Mouse (Mus musculus) heart, embryonic 13.5 days (tissue): ENCODE results near the gene B230217C12Rik. TPM values are rescaled to one million over a fixed set of nuclear protein-coding genes. Genes with fewer than 3 reads are reported as not detected.

Experiments used
- ATAC-seq: fragments of 200-750 bp; cut with Nextera tagmentation; 2 replicates; pipeline ENCODE4 v1.8.0; 2017; ENCODE audit warnings: moderate TSS enrichment; ENCODE audit not compliant: insufficient number of reproducible peaks, low FRiP score, low TSS enrichment; ENCODE audit errors: extremely low read depth
- H3K27ac ChIP-seq: fragments of 300-500 bp; sonication (generic); replicated peaks from 2 replicates; pipeline ENCODE4 v1.5.1; 2015; ENCODE audit warnings: moderate library complexity, mild to moderate bottlenecking, inconsistent platforms
- H3K27me3 ChIP-seq: fragments of 300-500 bp; sonication (generic); replicated peaks from 2 replicates; pipeline ENCODE4 v1.6.1; 2015; ENCODE audit warnings: mild to moderate bottlenecking, inconsistent platforms
- H3K36me3 ChIP-seq: fragments of 300-500 bp; sonication (generic); 2 replicates; pipeline ENCODE4 v1.6.1; 2015; ENCODE audit warnings: mild to moderate bottlenecking, inconsistent platforms
- H3K4me1 ChIP-seq: fragments of 300-500 bp; sonication (generic); 2 replicates; pipeline ENCODE4 v1.6.1; 2015; ENCODE audit warnings: inconsistent platforms
- H3K4me2 ChIP-seq: fragments of 300-500 bp; sonication (generic); 2 replicates; pipeline ENCODE4 v1.6.1; 2015; ENCODE audit warnings: inconsistent platforms, mild to moderate bottlenecking, moderate library complexity
- H3K4me3 ChIP-seq: fragments of 300-500 bp; sonication (generic); 2 replicates; pipeline ENCODE4 v1.5.1; 2015; ENCODE audit warnings: moderate library complexity, mild to moderate bottlenecking, inconsistent platforms
- H3K9ac ChIP-seq: fragments of 300-500 bp; sonication (generic); 2 replicates; pipeline ENCODE4 v1.6.1; 2015; ENCODE audit warnings: inconsistent platforms, mild to moderate bottlenecking, moderate library complexity
- H3K9me3 ChIP-seq: fragments of 300-500 bp; sonication (generic); 2 replicates; pipeline ENCODE4 v1.6.1; 2016; ENCODE audit warnings: inconsistent platforms
- WGBS: fragments of 180-500 bp; shearing (Covaris S2); methylation state at CpG from one replicate; pipeline ENCODE4 v1.1.7; 2015; ENCODE audit warnings: mixed read lengths; 5-methylcytosine and 5-hydroxymethylcytosine counted together
- polyA plus RNA-seq: library from polyadenylated mRNA; unstranded; fragments of >200 nt; fragmentation: Nextera tagmentation; extraction: Ambion mirVana; gene quantifications from 2 replicates; pipeline ENCODE4 v1.2.1, GENCODE M21; 2015

B230217C12Rik gene
- polyA plus RNA-seq, 1 experiment from 2014 or later = 5.5 TPM

- WGBS = 7% methylated on average over 4 of the region's 4 CpGs
- Histone ChIP-seq H3K4me1 (peaks cover 81% of the 10 kb centered on the region), H3K36me3 (peaks cover 66% of the 10 kb centered on the region), H3K27ac (peak overlapping the region; percentile 70), H3K4me2 (peak overlapping the region; percentile 22; the same call in 1 of the 2 replicates), H3K9me3 (no peaks in the 10 kb centered on the region), H3K9ac (peak overlapping the region; percentile 67), H3K27me3 (no peaks in the 10 kb centered on the region), H3K4me3 (no peak overlapping the region)
- ATAC-seq = no peak
Observed at GRCm38 (mm10) chr11:97818571-97818970, 22.0 kb upstream of the B230217C12Rik start.

GRCm38 (mm10) chr11:97819102-97819501 lies 21.5 kb upstream of the B230217C12Rik start:
- no peak for ATAC-seq
- H3K4me1 ChIP-seq = peaks cover 75% of the 10 kb centered on the region
- peak overlapping the region; percentile 67; the same call in 1 of the 2 replicates for H3K9ac ChIP-seq
- H3K27ac ChIP-seq = peak overlapping the region; percentile 70
- peaks cover 64% of the 10 kb centered on the region for H3K36me3 ChIP-seq
- 43% methylated on average over 3 of the region's 4 CpGs for WGBS
- H3K4me3 ChIP-seq = no peak overlapping the region
- no peaks in the 10 kb centered on the region for H3K9me3 ChIP-seq
- H3K27me3 ChIP-seq = no peaks in the 10 kb centered on the region
- H3K4me2 ChIP-seq = no peak overlapping the region; the same call in 1 of the 2 replicates

GRCm38 (mm10) chr11:97819923-97820322 lies 20.7 kb upstream of the B230217C12Rik start:
- Histone ChIP-seq H3K27me3 (no peaks in the 10 kb centered on the region), H3K9ac (no peak overlapping the region), H3K4me3 (no peak overlapping the region), H3K4me2 (no peak overlapping the region), H3K36me3 (peaks cover 64% of the 10 kb centered on the region), H3K4me1 (peaks cover 78% of the 10 kb centered on the region), H3K9me3 (no peaks in the 10 kb centered on the region), H3K27ac (peak overlapping the region; percentile 33; the same call in 1 of the 2 replicates)
- WGBS = 69% methylated on average over 5 of the region's 5 CpGs
- ATAC-seq = no peak

GRCm38 (mm10) chr11:97820840-97821239 lies 19.7 kb upstream of the B230217C12Rik start:
- no peaks in the 10 kb centered on the region for H3K27me3 ChIP-seq
- 32% methylated on average over 4 of the region's 4 CpGs for WGBS
- H3K27ac ChIP-seq = peak overlapping the region; percentile 48
- peaks cover 64% of the 10 kb centered on the region for H3K36me3 ChIP-seq
- 0 out of 2 replicates have a peak, but pooled peaks have one; percentile 24 for ATAC-seq
- H3K4me2 ChIP-seq = no peak overlapping the region
- H3K9ac ChIP-seq = peak overlapping the region; percentile 42
- H3K9me3 ChIP-seq = no peaks in the 10 kb centered on the region
- H3K4me1 ChIP-seq = peaks cover 75% of the 10 kb centered on the region
- H3K4me3 ChIP-seq = no peak overlapping the region

DNA sequence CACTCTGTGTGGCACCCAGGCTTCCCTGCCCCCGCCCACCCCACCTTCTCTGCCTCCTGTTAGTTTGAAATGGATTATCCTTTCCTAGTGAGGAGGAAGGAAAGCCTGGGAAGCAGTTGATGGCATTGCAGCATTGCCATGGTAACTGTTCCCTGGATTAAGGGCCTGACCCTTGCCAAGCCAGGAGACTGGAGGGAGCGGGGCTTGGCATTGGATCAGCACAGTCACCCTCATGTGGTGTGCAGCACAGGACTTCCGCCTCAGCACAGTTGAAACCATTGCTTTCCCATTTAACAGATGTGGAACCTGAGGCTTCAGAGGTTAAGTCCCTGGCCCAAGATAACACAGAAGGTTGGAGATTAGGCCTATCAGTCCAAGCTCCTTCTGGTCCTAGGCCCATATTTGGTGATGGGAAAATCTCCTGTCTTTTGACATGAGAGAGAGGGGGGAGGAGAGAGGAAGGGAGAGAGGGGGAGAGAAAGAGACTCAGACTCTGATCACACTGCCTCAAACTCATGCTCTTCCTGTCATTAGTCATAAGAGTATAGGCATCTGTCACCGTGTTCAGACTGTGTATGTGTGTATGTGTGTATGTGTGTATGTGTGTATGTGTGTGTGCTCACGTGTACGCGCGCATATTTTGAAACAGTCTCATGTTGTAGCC lies 19.0 kb upstream of the B230217C12Rik start:
- 88% methylated on average over 8 of the region's 8 CpGs for WGBS
- Histone ChIP-seq H3K9ac (peak overlapping the region; percentile 42; the same call in 1 of the 2 replicates), H3K4me3 (no peak overlapping the region), H3K27ac (peak overlapping the region; percentile 48; the same call in 1 of the 2 replicates), H3K4me1 (peaks cover 70% of the 10 kb centered on the region), H3K36me3 (peaks cover 64% of the 10 kb centered on the region), H3K4me2 (no peak overlapping the region), H3K27me3 (no peaks in the 10 kb centered on the region), H3K9me3 (no peaks in the 10 kb centered on the region)
- ATAC-seq = no peak

- H3K4me3 ChIP-seq = no peak overlapping the region
- no peak overlapping the region for H3K4me2 ChIP-seq
- 78% methylated on average over 20 of the region's 20 CpGs for WGBS
- peaks cover 68% of the 10 kb centered on the region for H3K36me3 ChIP-seq
- H3K27ac ChIP-seq = no peak overlapping the region
- H3K9me3 ChIP-seq = no peaks in the 10 kb centered on the region
- no peaks in the 10 kb centered on the region for H3K27me3 ChIP-seq
- ATAC-seq = no peak
- H3K9ac ChIP-seq = peak overlapping the region; percentile 10; the same call in 1 of the 2 replicates
- peaks cover 55% of the 10 kb centered on the region for H3K4me1 ChIP-seq
Observed at GRCm38 (mm10) chr11:97822840-97823603, 17.6 kb upstream of the B230217C12Rik start.

GRCm38 (mm10) chr11:97824168-97824567 lies 16.4 kb upstream of the B230217C12Rik start:
- Histone ChIP-seq H3K4me1 (peaks cover 44% of the 10 kb centered on the region), H3K4me2 (no peak overlapping the region)
- 91% methylated on average over 11 of the region's 11 CpGs for WGBS

DNA sequence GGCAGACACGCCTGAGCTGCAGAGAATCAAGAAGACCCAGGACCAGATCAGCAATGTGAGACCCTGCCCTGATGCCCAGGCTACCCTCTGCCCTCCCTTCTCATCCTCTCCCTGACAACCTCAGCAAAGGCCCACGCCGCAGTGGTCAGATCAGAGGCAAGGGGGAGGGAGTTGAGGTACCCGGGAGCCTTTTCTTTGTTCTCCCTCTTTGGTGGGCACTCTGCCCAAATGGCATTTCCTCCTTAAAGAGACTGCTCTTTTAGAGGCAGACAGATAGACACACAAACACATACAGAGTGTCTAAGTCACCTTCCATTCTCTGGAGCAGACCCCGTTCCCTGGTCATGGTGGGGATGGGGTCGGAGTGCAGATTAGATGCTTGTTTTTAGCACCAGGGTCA lies 15.7 kb upstream of the B230217C12Rik start:
- Histone ChIP-seq H3K4me3 (no peak overlapping the region), H3K4me2 (no peak overlapping the region), H3K9ac (no peak overlapping the region), H3K4me1 (peaks cover 36% of the 10 kb centered on the region), H3K27ac (no peak overlapping the region), H3K27me3 (no peaks in the 10 kb centered on the region), H3K9me3 (no peaks in the 10 kb centered on the region), H3K36me3 (peaks cover 73% of the 10 kb centered on the region)
- no peak for ATAC-seq
- 54% methylated on average over 6 of the region's 6 CpGs for WGBS

More at GRCm38 (mm10) chr11:97824168-97824567, 16.4 kb upstream of the B230217C12Rik start:
- no peaks in the 10 kb centered on the region for H3K9me3 ChIP-seq
- no peak overlapping the region for H3K9ac ChIP-seq
- no peak overlapping the region for H3K27ac ChIP-seq
- peaks cover 73% of the 10 kb centered on the region for H3K36me3 ChIP-seq
- no peak for ATAC-seq
- no peaks in the 10 kb centered on the region for H3K27me3 ChIP-seq
- no peak overlapping the region for H3K4me3 ChIP-seq

- Histone ChIP-seq H3K9ac (no peak overlapping the region), H3K4me3 (no peak overlapping the region), H3K27ac (no peak overlapping the region), H3K27me3 (no peaks in the 10 kb centered on the region), H3K9me3 (no peaks in the 10 kb centered on the region), H3K4me1 (peaks cover 32% of the 10 kb centered on the region), H3K36me3 (peaks cover 74% of the 10 kb centered on the region), H3K4me2 (no peak overlapping the region)
- ATAC-seq = no peak
- 76% methylated on average over 10 of the region's 10 CpGs for WGBS
Observed at GRCm38 (mm10) chr11:97825295-97825694, 15.3 kb upstream of the B230217C12Rik start.

DNA sequence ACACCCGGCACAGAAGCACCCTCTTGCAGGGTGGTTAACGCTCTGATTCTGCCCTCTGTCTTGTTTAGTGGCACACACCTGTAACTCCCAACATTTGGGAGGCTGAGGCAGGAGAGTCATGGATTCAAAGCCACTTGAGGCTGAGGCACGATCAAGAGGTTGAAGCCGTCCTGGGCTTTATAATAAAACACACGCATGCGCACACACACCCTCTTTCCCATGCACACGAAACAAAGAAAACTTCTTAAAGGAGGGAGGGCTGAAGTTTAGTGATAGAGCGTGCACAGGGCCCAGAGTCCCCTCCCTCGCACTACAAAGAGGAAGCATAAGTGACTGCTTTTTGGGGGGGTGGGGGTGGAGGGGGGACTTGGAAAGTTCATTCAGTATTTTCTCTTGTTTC lies 14.6 kb upstream of the B230217C12Rik start:
- Histone ChIP-seq H3K9me3 (no peaks in the 10 kb centered on the region), H3K4me3 (no peak overlapping the region), H3K4me1 (peaks cover 25% of the 10 kb centered on the region), H3K36me3 (peaks cover 77% of the 10 kb centered on the region), H3K4me2 (no peak overlapping the region), H3K27me3 (no peaks in the 10 kb centered on the region), H3K27ac (no peak overlapping the region), H3K9ac (no peak overlapping the region)
- WGBS = 80% methylated on average over 9 of the region's 9 CpGs
- no peak for ATAC-seq

DNA sequence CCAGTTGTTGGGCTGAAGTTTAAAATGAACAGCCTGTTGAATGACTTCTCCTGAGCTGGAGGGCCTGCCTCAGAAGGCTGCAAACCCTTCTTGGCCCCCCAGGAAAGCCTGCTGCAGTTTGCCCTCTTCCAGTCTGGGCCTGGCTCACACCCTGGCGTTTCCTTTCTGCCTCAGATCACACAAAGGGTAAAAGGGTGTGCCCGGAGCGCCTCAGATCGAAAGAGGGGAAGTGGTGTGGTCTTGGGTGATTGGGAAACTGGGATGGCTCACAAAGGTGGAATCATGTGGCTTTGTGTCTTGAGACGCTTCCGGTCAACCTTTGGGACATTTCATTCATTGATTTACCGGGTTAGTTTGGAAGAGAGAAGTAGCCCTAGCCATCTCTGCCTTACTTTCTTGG lies 14.2 kb upstream of the B230217C12Rik start:
- Histone ChIP-seq H3K36me3 (peaks cover 80% of the 10 kb centered on the region), H3K4me1 (peaks cover 21% of the 10 kb centered on the region), H3K4me3 (no peak overlapping the region), H3K4me2 (no peak overlapping the region), H3K9me3 (no peaks in the 10 kb centered on the region), H3K27ac (no peak overlapping the region), H3K9ac (no peak overlapping the region), H3K27me3 (no peaks in the 10 kb centered on the region)
- 63% methylated on average over 7 of the region's 7 CpGs for WGBS
- no peak for ATAC-seq
